Mouse (Mus musculus) right cerebral cortex, postnatal 10 days (tissue): Measurements from ENCODE around the gene Lypd6.

Experiments used
- DNase-seq, 2 experiments: peaks; one replicate each; pipeline ENCODE4 v3.0.0; 2021; ENCODE audit warnings: low spot score in 2 of 2

Lypd6 gene

DNA sequence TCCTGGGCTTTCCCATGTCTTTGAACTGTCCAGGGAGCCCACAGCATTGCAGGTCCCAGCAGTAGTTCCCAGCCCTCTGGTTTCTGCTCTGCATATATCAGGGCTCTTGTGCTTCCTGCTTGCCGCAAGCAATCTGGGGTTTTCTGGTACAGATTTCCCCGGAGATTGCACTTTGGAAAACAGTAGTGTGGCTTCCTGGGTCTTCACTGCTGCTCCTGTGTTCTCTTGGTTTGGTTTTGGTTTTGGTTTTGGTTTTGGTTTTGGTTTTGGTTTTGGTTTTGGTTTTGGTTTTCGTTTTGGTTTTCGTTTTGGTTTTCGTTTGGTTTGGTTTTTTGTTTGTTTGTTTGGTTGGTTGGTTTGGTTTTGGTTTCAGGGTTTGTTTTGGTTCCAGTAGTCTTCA, 99.9 kb downstream of the Lypd6 start:
- no peak for DNase-seq

DNA sequence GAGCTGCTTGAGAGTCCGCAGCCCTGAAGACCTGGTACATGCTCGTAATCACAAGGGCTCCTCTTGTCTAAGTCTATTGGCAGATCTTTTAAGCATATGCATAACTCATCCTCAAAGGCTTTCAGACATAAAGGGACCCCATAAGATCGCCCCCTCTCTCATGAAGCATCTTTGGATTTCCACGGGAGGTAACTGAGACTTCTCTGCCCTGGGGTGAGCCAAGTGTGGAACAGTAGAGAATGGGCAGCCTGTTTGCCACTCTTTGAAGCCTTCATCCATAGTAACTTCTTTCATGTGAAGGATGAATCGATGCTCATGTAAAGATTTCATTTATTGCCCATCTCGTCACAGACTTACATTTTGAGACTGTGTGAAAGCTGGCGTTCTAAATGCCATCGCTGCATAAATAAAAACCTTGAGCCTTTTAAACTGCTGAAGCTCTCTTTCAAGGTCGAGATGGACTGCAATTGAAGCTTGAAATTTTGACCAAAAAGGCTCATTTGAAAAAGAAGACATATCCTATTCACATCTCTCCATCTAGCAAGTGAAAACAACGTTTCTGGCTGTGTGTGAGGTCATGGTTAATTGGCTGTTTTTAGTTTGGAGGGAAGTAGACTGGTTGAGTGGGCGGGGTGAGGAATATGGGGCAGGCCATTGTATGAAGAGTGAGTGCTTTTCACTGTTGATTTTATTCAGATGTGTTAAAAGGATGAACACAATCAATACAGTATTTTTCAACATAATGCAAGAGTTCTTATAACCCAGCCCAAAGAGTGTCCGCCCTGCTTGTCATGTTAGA, 107.7 kb downstream of the Lypd6 start:
- DNase-seq: peak in 1 of 2 experiments; percentile 40

DNA sequence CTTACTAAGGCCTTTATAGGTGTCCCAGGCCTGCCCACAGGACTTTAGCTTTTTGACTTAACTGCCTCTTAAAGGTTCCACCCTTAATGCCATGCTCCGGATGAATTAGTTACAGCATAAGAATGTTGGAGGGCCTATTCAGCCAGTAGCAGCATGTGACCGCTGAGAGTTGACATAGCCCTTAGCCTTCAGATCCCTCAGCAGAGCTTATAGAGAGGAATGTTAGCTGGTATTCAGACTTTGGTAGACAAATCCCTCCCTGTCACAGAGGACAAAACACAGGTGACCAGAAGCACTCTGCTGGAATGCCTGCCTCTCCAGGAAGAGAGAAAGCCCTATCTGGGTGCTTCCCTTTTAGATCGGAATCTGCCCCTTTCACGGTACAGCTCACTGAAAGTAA, 109.5 kb downstream of the Lypd6 start:
- DNase-seq: no peak

DNA sequence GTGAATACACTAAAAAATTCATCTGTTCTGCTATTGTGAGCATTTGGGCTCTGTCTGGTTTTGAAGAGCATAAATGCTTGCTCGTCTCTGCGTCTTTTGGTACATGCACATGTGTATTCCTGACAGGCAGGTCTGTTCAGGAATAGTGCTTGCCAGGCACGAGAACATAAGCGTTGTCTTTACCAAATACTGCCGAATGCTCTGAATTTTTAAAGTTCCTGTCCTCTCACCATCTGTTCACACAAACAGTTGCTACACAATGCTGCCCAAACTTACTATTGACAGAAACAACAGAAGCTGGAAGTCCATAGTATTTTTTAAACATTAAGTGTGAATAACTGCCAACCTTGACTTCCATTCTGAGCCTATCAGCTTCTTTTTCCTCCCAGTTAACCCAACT, 112.9 kb downstream of the Lypd6 start:
- DNase-seq: no peak

DNA sequence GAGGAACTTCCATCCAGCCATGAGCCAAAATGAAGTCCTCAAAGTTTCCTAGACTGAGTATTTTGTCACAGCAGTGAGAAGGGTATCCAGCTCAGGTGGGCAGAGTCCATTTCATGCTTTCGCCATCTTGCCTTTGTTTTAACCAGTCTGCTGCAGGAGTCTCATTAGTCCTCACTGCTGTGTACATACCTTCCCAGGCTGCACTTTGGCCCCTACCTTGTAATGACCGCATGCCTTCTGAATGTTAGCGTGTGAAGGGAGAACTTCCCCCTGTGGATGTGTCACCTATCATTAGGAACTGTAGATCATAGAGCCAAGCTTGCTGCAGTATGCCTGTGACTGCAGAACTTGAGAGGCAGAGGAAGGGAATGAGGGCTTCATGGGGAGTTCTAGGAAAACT, 114.2 kb downstream of the Lypd6 start:
- no peak for DNase-seq

DNA sequence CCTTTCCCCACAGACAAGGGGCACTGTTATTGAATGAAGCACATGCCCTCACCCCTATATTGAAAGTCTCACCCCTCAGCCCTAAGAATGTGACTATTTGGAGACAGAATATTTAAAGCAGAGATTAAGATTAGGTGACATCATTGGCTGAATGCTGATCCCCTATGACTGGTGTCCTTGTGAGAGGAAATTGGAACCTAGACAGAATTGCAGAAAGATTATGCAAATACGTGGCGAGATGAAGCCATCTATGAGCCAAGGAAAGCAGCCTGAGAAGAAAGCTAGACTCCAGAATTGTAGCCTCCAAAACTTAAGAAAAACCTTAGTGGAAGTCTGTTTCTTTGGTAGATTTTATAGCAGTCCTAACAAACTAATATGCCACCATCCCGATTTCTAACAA, 115.1 kb downstream of the Lypd6 start:
- no peak for DNase-seq

DNA sequence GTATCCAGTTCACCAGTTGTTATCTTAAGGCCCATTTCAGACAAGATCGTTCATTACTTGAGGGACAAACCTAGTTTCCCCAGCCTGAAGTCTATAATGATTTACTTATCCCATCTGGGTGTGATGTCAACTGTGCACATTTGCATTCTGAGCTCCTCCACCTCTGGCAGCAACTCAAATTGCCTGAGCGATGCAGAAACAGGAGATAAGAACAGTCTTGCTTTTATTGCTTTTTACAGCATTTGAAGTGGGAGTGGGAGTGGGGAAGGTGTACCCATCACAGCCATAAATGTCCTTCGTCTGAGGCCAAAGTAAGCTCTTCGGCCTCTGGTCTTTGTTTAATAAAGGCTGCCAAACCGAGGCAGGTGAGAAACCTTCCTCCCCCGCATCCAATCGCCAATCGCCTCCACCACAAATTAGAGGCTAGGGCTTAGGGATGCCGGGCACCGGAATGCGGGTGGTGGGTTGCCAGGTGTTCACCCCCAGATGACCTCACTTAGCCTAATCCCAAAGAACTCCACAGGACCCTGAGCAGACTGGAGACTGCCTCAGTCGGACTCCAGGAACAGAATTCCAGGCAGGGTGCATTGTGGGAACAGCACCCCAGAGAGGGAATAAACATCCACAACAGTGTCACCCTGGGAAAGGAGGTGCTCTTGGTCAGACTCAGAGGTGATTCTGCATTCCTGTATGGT, 120.6 kb downstream of the Lypd6 start:
- peak; percentile 53 to 54 for DNase-seq

DNA sequence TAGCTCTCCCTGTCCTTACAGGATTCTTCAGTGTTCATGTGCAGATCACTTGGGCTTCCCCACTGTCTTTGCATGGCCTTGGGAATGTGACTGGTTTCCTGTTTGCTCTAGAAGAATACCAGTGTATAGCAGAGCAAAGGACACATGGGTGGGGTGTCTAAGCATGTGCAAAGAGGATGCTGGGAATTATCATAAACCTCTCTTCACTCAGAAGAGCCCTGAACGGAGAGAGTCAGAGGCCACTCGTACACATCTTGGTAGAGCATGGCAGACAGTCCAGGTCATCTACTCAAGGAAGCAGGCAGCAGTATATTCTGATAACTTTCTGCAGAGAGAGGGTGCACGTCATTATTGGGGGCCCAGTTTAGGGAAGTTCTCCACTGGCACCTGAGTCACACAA, 122.6 kb downstream of the Lypd6 start:
- no peak for DNase-seq

DNA sequence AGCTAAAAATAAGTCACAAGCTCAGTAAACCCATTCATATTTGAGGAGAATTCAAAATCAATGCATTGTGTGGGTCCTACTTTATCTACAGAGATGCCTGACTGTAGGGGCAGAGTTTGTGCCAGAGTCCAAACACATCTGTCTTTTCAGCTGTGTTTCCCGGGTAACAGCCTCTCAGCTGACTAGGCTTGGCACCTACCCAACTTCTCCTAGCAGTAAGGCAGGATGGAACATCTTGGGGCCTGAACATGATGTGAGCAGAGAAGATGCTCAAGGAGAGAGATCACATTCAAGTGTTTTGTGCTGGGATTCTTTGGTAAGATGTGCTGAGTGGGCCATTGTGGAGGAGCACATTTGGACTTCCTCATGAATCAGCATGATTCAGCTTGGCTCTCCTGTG, 130.5 kb downstream of the Lypd6 start:
- DNase-seq: peak; percentile 56 to 60

DNA sequence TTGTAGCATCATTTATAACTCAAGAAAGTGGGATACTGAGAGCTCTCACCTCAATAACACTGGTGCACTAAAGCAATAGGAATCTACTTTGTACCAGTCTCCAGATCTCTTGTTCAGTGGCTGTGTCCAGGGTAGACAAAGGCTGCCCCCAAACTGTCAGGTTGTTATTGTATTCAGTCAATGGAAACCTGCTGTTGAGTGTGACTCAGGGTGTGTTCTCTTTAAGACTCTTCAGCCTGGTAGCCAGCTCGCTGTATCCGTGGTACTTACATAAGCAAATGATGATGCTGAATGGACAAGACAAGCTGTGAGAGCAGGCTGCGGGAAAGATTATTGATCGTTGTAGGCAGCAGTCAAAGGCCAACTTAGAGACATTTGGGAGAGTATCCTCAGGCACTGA, 131.6 kb downstream of the Lypd6 start:
- no peak for DNase-seq

DNA sequence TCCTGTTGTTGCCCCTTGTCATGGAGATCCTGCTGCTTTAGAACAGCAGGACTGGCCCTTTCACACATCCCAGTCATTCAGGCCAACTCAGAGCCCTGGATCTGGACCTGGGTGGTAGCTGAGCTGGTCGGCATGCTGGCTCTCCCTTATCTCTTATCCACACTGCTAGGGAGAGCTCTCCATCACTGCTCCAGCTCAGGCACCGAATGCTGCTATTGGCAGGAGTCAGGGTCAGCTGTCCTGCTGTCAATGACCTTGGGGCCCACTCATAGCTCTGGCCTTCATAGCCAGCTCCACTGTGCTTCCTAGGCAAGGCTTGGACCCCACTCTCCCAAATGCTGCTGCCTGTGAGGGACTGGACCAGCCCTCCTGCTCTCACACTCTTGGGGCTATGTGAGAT, 134.3 kb downstream of the Lypd6 start:
- DNase-seq: no peak

DNA sequence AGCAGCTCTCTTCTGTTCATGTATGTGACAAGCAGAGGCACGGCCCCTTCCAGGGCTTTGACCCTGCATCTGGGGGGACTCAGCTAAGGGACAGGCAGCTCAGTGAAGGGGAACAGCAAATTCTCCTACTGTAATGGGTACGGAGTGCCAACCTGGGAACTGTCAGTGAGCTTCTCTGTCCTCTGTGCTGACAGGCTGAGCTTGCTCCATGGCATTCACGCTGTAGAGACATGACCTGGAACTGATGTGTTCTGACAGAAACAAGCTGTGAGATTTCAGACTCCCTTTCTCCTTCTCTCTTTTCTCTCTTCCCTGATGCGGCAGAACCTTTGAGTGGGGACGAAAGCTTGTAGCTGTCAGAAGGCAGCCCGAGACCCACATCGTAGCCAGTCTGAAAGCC, 154.3 kb downstream of the Lypd6 start:
- no peak for DNase-seq

DNA sequence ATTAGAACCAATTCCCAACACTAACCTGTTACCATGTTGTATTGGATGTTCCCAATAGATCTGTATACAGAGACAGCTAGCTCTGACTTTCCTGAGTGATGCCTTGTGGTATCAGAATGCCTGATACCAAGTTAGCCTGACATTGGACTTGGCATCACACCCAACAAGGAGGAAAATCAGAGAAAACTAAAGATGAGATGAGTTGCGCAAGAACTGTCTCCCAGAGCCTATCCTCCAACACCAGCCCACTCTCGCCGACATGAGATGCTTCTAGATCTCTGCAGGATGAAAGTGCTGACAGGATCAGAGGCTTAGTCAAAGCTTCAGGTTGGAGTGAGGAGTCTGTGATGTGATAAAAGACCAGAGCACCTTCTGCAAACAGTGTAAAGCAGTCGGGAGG, 158.8 kb downstream of the Lypd6 start:
- no peak for DNase-seq

DNA sequence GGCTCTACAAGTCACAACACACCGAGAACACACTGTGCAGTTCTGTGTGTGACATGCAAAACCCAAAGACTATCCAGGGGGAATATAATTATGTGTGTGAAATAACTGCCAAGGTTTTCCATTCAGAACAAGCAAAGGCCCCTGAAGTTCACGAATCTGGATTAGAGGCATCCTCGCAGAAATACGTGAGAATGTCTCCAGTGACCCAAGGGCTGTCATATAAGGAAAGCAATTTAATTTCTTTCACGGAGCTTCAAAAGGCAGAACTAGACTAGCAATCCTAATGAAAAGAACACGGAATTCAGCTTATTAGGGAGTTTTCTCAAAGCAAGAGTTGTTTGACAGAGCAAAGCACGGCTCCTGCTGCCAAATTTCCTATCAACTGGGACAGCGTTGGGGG, 167.3 kb downstream of the Lypd6 start:
- no peak for DNase-seq
